ENCODE assay signal across 22 mouse cellular contexts in genomic region chr5:113625068-113625467, GRCm38 (mm10). TPM values are rescaled to one million over a fixed set of nuclear protein-coding genes. Genes with fewer than 3 reads are reported as not detected.
DNase-seq lines count a peak whose midpoint lies in the region; ATAC-seq lines count a peak whose summit lies in the region.
"Had no signal": no experiment of that assay in that cellular context is flagged by ENCODE, and none has a peak within 500 bp of the region (broad histone marks: within the 10 kb centered on the region; RNA-seq: fewer than 3 reads in every experiment).

No protein-coding gene starts in this region.

- H3K9me3 ChIP-seq in megakaryocyte, embryonic 14.5 days = peaks cover 8% of the 10 kb centered on the region
- no peaks in the 10 kb centered on the region for H3K9me3 ChIP-seq in neural tube, embryonic 15.5 days (replicated peaks)
- H3K9me3 ChIP-seq: embryonic facial prominence, embryonic 15.5 days; forebrain, embryonic 10.5 days; lung, embryonic 15.5 days; stomach, embryonic 15.5 days had no signal

- H3K9ac ChIP-seq in neural tube, embryonic 15.5 days (replicated peaks) = no peak overlapping the region
- H3K9ac ChIP-seq: embryonic facial prominence, embryonic 15.5 days; liver, embryonic 14.5 days; lung, embryonic 15.5 days; stomach, embryonic 15.5 days had no signal

- 94% methylated on average over 4 of the region's 4 CpGs for WGBS in neural tube, embryonic 15.5 days

- H3K36me3 ChIP-seq in megakaryocyte, embryonic 14.5 days (replicated peaks; ENCODE audit: low read length) = no peaks in the 10 kb centered on the region
- H3K36me3 ChIP-seq in neural tube, embryonic 15.5 days = no peaks in the 10 kb centered on the region
- H3K36me3 ChIP-seq: embryonic facial prominence, embryonic 15.5 days; forebrain, embryonic 10.5 days; G1E; lung, embryonic 15.5 days; stomach, embryonic 15.5 days had no signal

- intact Hi-C loops in heart, postnatal 10 days (cut with DNase I) = no loop called here

- peaks cover 20% of the 10 kb centered on the region for H3K4me1 ChIP-seq in megakaryocyte, embryonic 14.5 days
- H3K4me1 ChIP-seq in neural tube, embryonic 15.5 days = peaks cover 7% of the 10 kb centered on the region; the same call in 1 of the 2 replicates

- peak overlapping the region; percentile 17 for H3K4me3 ChIP-seq in megakaryocyte, embryonic 14.5 days (replicated peaks)
- H3K4me3 ChIP-seq in neural tube, embryonic 15.5 days (replicated peaks) = no peak overlapping the region
- H3K4me3 ChIP-seq: embryonic facial prominence, embryonic 15.5 days; forebrain, embryonic 10.5 days; gastrocnemius, adult 2 months; lung, embryonic 15.5 days; stomach, embryonic 15.5 days had no signal

- H3K27ac ChIP-seq in neural tube, embryonic 15.5 days (replicated peaks) = no peak overlapping the region
- H3K27ac ChIP-seq: embryonic facial prominence, embryonic 15.5 days; forebrain, embryonic 10.5 days; gastrocnemius, adult 2 months; liver, embryonic 14.5 days; lung, embryonic 15.5 days; stomach, embryonic 15.5 days had no signal

- ATAC-seq in megakaryocyte, adult 5-6 weeks (ENCODE audit: poor library complexity, severe bottlenecking) = no peak
- ATAC-seq in neural tube, embryonic 15.5 days (ENCODE audit: low FRiP score) = no peak
- ATAC-seq: activated CD4-positive, CD25-positive, alpha-beta regulatory T cell, adult 4 months had no signal

- DNase-seq in adrenal gland, postnatal 14 days = peak; percentile 36
- DNase-seq in adrenal gland, adult 8-10 months = no peak
- peak; percentile 64 to 67 for DNase-seq in heart, postnatal 10 days
- DNase-seq in heart, adult 9 months (ENCODE audit: low spot score in 2 of 2) = no peak
- no peak for DNase-seq in urinary bladder, adult 18-20 months (ENCODE audit: low spot score in 2 of 2)
- DNase-seq: gastrocnemius, adult 2 months; kidney, adult 11 months; kidney, postnatal 10 days; retina, postnatal 1 day; thymus, adult 18-20 months; thymus, postnatal 4 days had no signal

- no peak overlapping the region for H3K4me2 ChIP-seq in neural tube, embryonic 15.5 days
- H3K4me2 ChIP-seq: embryonic facial prominence, embryonic 15.5 days; lung, embryonic 15.5 days; stomach, embryonic 15.5 days had no signal

- H3K27me3 ChIP-seq in megakaryocyte, embryonic 14.5 days (replicated peaks) = peaks cover 70% of the 10 kb centered on the region
- no peaks in the 10 kb centered on the region for H3K27me3 ChIP-seq in neural tube, embryonic 15.5 days (replicated peaks)
- H3K27me3 ChIP-seq: embryonic facial prominence, embryonic 15.5 days; lung, embryonic 15.5 days; stomach, embryonic 15.5 days had no signal

RNA-seq across cellular contexts. Expression of gene Cmklr1, which starts 25.2 kb away (rescaled TPM):
- 10.6 and 11.3 TPM in 2 replicates for total RNA-seq in adrenal gland, postnatal 14 days (2021)
- 10 to 100 TPM; 14.2 to 27.6 (median 21.2) TPM for total RNA-seq in adrenal gland, adult 8-10 months (2022)
- total RNA-seq in heart, postnatal 10 days (2021) = 10 to 100 TPM; 20.8 to 22.5 TPM
- 4.3 TPM in 1 of 2 replicates, not detected in the other for polyA plus RNA-seq in megakaryocyte, embryonic 14.5 days (2012; ENCODE audit: insufficient read depth, low replicate concordance)
- 1.9 and 2.1 TPM in 2 replicates for total RNA-seq in megakaryocyte, adult 5-6 weeks (2015)
- 0.41 and 2.2 TPM in 2 replicates for total RNA-seq in megakaryocyte, adult 5-6 weeks (2017)
- polyA plus RNA-seq in neural tube, embryonic 15.5 days (2015; fragmentation: Nextera tagmentation; extraction: Ambion mirVana) = 2.9 and 3.2 TPM in 2 replicates
- total RNA-seq: hematopoietic stem cell, adult 5-6 weeks had no signal
- polyA plus RNA-seq: activated CD4-positive, CD25-positive, alpha-beta regulatory T cell, adult 4 months; G1E had no signal

Comparison
In these comparisons a context has a peak if more than half of its experiments do, and no peak if none do; other contexts are left out.
1. DNase-seq: peak in adrenal gland, postnatal 14 days (single experiment) and heart, postnatal 10 days (2 of 2); none in adrenal gland, adult 8-10 months (single experiment), heart, adult 9 months (0 of 2) and urinary bladder, adult 18-20 months (0 of 2).